Mouse (Mus musculus) kidney, embryonic 15.5 days (tissue): ENCODE measurements around the gene Pnma1. TPM values are rescaled to one million over a fixed set of nuclear protein-coding genes. Genes with fewer than 3 reads are reported as not detected.

Experiments
- ATAC-seq: fragments of 200-750 bp; cut with Nextera tagmentation; replicated peaks from 2 replicates; pipeline ENCODE4 v1.8.0; 2017; ENCODE audit warnings: moderate TSS enrichment; ENCODE audit not compliant: low FRiP score
- H3K27ac ChIP-seq: fragments of 300-500 bp; sonication (generic); 2 replicates; pipeline ENCODE4 v1.5.1; 2015; ENCODE audit warnings: mild to moderate bottlenecking, inconsistent platforms
- H3K27me3 ChIP-seq: fragments of 300-500 bp; sonication (generic); 2 replicates; pipeline ENCODE4 v1.6.1; 2015; ENCODE audit warnings: inconsistent platforms
- H3K36me3 ChIP-seq: fragments of 300-500 bp; sonication (generic); 2 replicates; pipeline ENCODE4 v1.6.1; 2015; ENCODE audit warnings: inconsistent platforms
- H3K4me1 ChIP-seq: fragments of 300-500 bp; sonication (generic); 2 replicates; pipeline ENCODE4 v1.6.1; 2015; ENCODE audit warnings: inconsistent platforms
- H3K4me2 ChIP-seq: fragments of 300-500 bp; sonication (generic); 2 replicates; pipeline ENCODE4 v1.6.1; 2015; ENCODE audit warnings: moderate library complexity, mild to moderate bottlenecking, inconsistent platforms
- H3K4me3 ChIP-seq: fragments of 300-500 bp; sonication (generic); replicated peaks from 2 replicates; pipeline ENCODE4 v1.5.1; 2015; ENCODE audit warnings: mild to moderate bottlenecking, inconsistent platforms
- H3K9ac ChIP-seq: fragments of 300-500 bp; sonication (generic); 2 replicates; pipeline ENCODE4 v1.6.1; 2015; ENCODE audit warnings: mild to moderate bottlenecking, inconsistent platforms
- H3K9me3 ChIP-seq: fragments of 300-500 bp; sonication (generic); replicated peaks from 2 replicates; pipeline ENCODE4 v1.6.1; 2016; ENCODE audit warnings: inconsistent platforms
- WGBS: fragments of 180-500 bp; shearing (Covaris S2); methylation state at CpG from one replicate; pipeline ENCODE4 v1.1.7; 2015; ENCODE audit warnings: mixed read lengths; 5-methylcytosine and 5-hydroxymethylcytosine counted together
- polyA plus RNA-seq: library from polyadenylated mRNA; unstranded; fragments of >200 nt; fragmentation: Nextera tagmentation; extraction: Ambion mirVana; gene quantifications from 2 replicates; pipeline ENCODE4 v1.2.1, GENCODE M21; 2015

Pnma1 gene
- polyA plus RNA-seq, 1 experiment from 2014 or later = 1.00 TPM

DNA sequence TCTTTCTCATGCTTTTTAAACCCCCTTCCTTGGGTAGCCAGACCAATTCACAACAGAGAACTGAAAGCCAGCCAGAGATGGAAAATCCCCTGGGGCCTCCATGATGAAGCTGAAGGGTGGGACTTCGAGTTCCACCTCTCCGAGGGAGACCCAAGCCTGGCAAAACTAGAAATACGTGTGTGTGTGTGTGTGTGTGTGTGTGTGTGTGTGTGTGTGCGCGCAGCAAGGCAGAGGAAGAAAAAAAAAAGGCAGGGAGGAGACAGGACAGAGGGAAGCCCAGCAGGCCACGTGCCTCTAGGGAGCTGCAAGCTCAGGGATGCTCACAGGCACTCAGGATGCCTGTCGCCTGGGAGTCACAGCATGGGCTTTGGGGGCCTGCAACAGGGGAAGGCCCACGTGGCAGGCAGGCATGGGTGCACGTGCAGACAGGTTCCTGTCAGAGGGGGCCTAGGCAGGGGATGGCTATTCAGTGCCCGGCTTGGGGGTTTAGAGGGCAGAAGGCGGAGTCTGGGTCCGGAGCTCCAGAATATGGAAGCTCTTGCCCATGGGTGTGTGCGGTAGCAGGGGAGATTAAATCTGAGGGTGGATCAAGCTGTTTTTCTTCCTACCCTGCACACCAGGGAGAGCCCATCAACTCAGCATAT, 28.0 kb upstream of the Pnma1 start:
- ATAC-seq = peak; percentile 10
- no peaks in the 10 kb centered on the region for H3K27me3 ChIP-seq

DNA sequence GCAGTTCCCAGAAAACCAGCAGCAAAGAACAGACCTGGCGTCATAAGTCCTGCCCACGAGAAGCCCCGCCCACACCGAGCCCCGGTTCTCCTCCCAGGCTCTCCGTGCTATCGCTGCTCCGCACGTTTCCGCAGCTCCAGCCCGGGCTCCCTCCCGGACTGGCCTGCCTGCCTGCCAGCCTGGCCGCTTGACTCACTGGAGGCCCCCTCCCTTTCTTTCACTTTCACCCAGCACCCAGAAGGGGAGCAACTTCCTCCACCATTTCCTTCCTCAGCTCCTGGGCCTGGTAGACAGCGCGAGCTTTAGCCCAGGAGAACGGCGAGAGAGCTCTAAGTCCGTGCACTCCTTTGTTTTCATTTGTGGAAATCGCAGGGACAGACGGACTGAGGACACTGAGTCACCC, 27.4 kb upstream of the Pnma1 start:
- H3K4me2 ChIP-seq = peak overlapping the region; percentile 61
- H3K9me3 ChIP-seq = no peaks in the 10 kb centered on the region
- peaks cover 75% of the 10 kb centered on the region for H3K4me1 ChIP-seq
- H3K36me3 ChIP-seq = peaks cover 37% of the 10 kb centered on the region
- H3K27me3 ChIP-seq = no peaks in the 10 kb centered on the region
- peak overlapping the region; percentile 93 for H3K27ac ChIP-seq
- peak; percentile 78 for ATAC-seq
- peak overlapping the region; percentile 42 for H3K9ac ChIP-seq
- H3K4me3 ChIP-seq = peak overlapping the region; percentile 42
- WGBS = under 1% methylated on average over 20 of the region's 20 CpGs

More for the DNA sequence above, 28.0 kb upstream of the Pnma1 start:
- Histone ChIP-seq H3K36me3 (peaks cover 31% of the 10 kb centered on the region), H3K4me2 (peak overlapping the region; percentile 61), H3K4me1 (peaks cover 81% of the 10 kb centered on the region), H3K4me3 (peak overlapping the region; percentile 42), H3K9ac (peak overlapping the region; percentile 42), H3K9me3 (no peaks in the 10 kb centered on the region), H3K27ac (peak overlapping the region; percentile 93)
- 9% methylated on average over 13 of the region's 13 CpGs for WGBS

DNA sequence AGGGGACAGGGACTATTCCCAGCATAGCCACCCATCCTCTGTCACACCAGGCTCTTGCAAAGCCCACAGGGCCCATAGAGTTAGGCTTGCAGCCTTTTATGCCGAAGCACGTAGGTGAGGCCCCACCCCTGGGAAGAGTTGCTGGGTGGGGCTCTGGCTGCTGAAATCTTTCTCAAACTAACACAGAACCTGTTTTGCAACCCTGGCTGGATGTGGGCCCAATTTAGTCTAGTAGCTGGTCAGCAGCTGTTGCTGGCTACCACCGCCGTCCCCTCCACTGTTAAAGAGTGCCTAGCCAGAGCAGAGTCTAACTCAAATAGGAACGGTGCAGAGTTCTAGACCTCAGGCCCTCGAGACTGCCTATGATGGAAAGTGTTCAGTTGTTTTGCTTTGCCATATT, 26.6 kb upstream of the Pnma1 start:
- no peaks in the 10 kb centered on the region for H3K9me3 ChIP-seq
- no peak; the same call in 1 of the 2 replicates for ATAC-seq
- H3K4me2 ChIP-seq = peak overlapping the region; percentile 61
- no peaks in the 10 kb centered on the region for H3K27me3 ChIP-seq
- peaks cover 38% of the 10 kb centered on the region for H3K36me3 ChIP-seq
- H3K4me3 ChIP-seq = peak overlapping the region; percentile 42; the same call in 1 of the 2 replicates
- WGBS = 68% methylated on average over 6 of the region's 6 CpGs
- H3K9ac ChIP-seq = peak overlapping the region; percentile 42; the same call in 1 of the 2 replicates
- H3K27ac ChIP-seq = peak overlapping the region; percentile 93
- peaks cover 68% of the 10 kb centered on the region for H3K4me1 ChIP-seq

DNA sequence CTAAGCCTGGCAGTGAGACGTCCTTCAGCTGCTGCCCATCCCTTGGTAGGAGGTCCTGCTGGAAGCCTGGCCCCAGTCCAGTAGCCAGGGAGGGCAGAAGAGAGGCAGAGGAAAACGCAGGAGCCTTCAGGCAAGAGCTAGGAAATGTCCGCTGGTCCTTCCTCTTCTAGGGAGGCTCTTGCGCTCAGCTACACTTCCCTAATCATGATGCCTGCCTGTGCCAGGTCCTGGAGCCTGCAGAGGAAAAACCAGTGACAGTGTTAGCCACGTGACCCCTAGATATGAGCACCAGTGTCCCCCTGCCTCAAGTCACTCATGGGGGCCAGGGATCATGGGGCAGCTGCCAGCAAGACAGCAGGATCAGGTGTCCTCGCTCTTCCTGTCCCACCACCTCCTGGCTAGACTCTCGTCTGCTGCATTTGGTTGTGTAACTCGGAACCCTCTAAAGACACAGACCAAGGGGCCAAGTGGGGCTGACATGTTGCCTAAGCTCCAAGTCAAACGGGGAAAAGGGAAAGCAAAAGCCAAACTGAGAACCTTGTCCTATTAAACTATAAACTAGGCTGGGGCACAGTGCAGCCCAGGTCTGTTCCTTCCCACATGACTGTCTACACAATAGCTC, 26.0 kb upstream of the Pnma1 start:
- H3K9ac ChIP-seq = no peak overlapping the region
- H3K4me1 ChIP-seq = peaks cover 63% of the 10 kb centered on the region
- H3K9me3 ChIP-seq = no peaks in the 10 kb centered on the region

DNA sequence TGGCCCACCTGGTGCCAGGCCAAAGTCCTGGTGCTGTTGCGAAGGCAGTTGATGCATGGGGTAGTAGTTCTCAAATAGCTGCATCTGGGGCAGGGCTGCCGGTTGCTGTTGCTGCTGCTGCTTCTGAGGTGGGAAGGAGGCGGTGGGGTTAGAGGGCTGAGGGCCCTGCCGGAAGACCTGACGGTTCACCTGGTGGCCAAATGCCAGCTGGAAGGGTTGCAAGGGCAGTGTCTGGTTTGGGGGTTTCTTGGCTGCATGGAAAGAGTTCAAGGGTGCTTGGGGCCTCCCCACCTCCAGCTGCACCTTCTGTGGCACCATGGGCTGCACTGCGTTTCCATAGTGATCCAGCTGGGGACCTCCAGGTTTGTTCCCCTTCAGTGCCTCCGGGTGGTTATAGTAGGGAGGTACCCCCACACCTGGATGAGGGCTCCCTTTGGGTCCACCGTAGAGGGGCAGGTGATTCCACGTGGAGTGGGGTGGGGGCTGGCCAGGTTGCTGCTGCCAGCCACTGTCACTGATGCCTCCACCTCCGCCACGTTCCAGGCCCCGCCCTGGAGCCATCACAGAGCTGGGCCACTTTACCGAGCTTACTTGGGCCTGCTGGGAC, 25.1 kb upstream of the Pnma1 start:
- no peaks in the 10 kb centered on the region for H3K27me3 ChIP-seq
- peaks cover 54% of the 10 kb centered on the region for H3K4me1 ChIP-seq
- peak overlapping the region; percentile 93 for H3K27ac ChIP-seq
- peaks cover 45% of the 10 kb centered on the region for H3K36me3 ChIP-seq
- no peak overlapping the region for H3K4me2 ChIP-seq
- H3K4me3 ChIP-seq = no peak overlapping the region
- no peak for ATAC-seq
- H3K9me3 ChIP-seq = no peaks in the 10 kb centered on the region
- no peak overlapping the region for H3K9ac ChIP-seq
- 86% methylated on average over 13 of the region's 13 CpGs for WGBS

More for the DNA sequence above, 26.0 kb upstream of the Pnma1 start:
- no peak for ATAC-seq
- no peaks in the 10 kb centered on the region for H3K27me3 ChIP-seq
- no peak overlapping the region for H3K4me3 ChIP-seq
- 61% methylated on average over 9 of the region's 9 CpGs for WGBS
- H3K27ac ChIP-seq = peak overlapping the region; percentile 93
- H3K36me3 ChIP-seq = peaks cover 42% of the 10 kb centered on the region
- 0 out of 2 replicates have a peak overlapping the region, but pooled peaks have one; percentile 61 for H3K4me2 ChIP-seq

DNA sequence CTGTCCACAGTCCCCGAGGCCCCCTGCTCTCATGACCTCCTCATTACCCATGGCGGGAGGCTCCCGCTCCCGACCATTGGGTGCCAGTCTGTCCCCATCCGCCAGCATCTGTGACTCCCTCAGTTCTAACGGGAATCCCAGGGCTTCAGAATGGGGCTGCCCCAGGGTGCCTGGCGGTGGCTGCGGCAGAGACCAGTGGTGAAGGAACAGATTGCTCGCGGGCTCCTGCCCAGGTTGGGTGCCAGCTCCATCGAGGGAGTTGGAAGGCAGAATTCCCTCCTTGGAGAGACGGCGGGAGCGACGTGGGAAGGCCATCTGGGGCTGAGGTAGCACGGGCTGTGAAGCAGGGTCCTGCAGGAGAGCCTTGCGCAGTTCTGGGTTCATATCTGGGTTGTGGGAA, 24.6 kb upstream of the Pnma1 start:
- no peaks in the 10 kb centered on the region for H3K27me3 ChIP-seq
- no peak overlapping the region for H3K9ac ChIP-seq
- peaks cover 45% of the 10 kb centered on the region for H3K36me3 ChIP-seq
- H3K9me3 ChIP-seq = no peaks in the 10 kb centered on the region
- no peak overlapping the region for H3K4me3 ChIP-seq
- H3K4me2 ChIP-seq = no peak overlapping the region
- no peak for ATAC-seq
- peaks cover 48% of the 10 kb centered on the region for H3K4me1 ChIP-seq
- 92% methylated on average over 17 of the region's 17 CpGs for WGBS
- H3K27ac ChIP-seq = no peak overlapping the region

DNA sequence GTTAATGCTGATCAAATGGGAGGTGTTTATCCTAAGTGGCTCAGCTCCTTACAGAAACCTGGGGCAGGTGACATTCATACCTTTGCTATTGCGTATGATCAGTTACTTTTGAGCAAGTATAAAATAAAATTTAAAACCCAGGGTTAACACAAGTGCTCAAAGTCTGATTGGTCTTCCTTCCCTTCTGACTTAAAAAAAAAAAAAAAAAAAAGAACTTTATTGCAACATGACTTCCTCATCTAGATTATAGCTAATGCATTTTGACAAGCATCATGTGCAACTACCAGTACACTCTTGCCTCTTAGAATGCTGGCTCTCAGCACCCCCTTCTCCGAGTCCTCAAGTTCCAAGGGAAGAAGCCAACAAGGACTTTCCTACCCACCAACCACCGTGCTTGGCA, 23.9 kb upstream of the Pnma1 start:
- H3K27ac ChIP-seq = no peak overlapping the region
- no peak overlapping the region for H3K4me3 ChIP-seq
- H3K9me3 ChIP-seq = no peaks in the 10 kb centered on the region
- no peaks in the 10 kb centered on the region for H3K27me3 ChIP-seq
- H3K9ac ChIP-seq = no peak overlapping the region
- 95% methylated on average over 3 of the region's 3 CpGs for WGBS
- peaks cover 48% of the 10 kb centered on the region for H3K36me3 ChIP-seq
- H3K4me1 ChIP-seq = peaks cover 42% of the 10 kb centered on the region
- no peak overlapping the region for H3K4me2 ChIP-seq
- no peak for ATAC-seq

DNA sequence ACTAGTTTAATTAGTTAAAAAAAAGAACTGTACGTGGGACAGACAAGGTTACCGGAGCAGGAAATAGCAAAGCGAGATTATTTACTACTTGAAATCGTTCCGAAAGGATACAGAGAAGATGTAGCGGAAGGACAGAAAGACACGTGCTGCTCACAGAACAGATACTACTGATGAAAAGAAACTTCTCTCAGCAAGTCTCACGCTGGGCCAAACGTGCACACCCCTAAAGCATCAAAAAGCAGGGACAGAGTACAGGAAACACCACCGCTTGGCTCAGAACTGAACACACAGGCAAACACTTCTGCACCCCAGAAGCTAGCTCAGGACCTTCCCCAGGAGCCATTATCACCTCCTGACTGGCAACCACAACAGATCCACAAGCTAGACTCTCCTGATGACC, 22.3 kb upstream of the Pnma1 start:
- Histone ChIP-seq H3K4me1 (peaks cover 26% of the 10 kb centered on the region), H3K4me3 (no peak overlapping the region), H3K4me2 (no peak overlapping the region), H3K27me3 (no peaks in the 10 kb centered on the region), H3K9me3 (no peaks in the 10 kb centered on the region), H3K27ac (no peak overlapping the region), H3K9ac (no peak overlapping the region), H3K36me3 (peaks cover 51% of the 10 kb centered on the region)
- ATAC-seq = no peak
- 86% methylated on average over 10 of the region's 10 CpGs for WGBS

DNA sequence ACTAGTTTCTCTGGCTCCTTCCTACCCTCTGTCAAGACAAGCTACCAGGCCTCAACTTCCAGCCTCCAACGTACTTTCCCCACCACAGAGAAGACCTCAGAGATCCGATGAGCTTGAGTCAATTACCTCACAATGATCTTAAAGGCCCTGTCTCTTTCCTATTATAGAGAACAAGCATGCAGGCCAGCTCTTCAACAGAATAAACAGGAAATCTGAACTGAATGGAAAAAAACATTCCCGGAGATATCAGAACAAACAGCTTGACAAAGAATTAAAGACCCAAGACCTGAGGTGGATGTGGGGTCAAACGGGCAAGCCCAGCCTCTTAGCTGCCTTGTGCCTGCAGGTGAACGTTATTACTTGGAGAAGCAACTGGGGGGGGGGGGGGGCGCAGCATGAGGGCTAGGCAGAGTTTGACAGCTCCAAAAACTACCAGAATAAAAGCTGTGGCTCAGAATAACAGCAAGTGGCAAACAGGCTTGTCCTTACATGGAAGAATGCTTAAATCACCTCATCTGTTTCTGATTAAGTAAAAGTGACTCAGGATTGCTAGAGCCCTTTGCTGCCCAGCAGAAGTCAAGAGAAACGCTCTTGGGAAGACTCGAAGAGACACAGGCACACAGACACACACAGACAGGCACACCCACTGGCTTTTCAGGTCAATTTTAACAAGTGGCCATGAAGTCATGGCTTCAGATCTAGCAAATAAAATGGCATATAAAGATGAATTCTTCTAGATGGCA, 17.5 kb upstream of the Pnma1 start:
- 59% methylated on average over 8 of the region's 8 CpGs for WGBS
- Histone ChIP-seq H3K27ac (no peak overlapping the region), H3K9ac (no peak overlapping the region), H3K4me2 (no peak overlapping the region), H3K27me3 (no peaks in the 10 kb centered on the region), H3K4me3 (no peak overlapping the region), H3K9me3 (no peaks in the 10 kb centered on the region), H3K4me1 (0 out of 2 replicates have a peak, but pooled peaks cover 5% of the 10 kb centered on the region), H3K36me3 (peaks cover 40% of the 10 kb centered on the region)
- no peak for ATAC-seq

DNA sequence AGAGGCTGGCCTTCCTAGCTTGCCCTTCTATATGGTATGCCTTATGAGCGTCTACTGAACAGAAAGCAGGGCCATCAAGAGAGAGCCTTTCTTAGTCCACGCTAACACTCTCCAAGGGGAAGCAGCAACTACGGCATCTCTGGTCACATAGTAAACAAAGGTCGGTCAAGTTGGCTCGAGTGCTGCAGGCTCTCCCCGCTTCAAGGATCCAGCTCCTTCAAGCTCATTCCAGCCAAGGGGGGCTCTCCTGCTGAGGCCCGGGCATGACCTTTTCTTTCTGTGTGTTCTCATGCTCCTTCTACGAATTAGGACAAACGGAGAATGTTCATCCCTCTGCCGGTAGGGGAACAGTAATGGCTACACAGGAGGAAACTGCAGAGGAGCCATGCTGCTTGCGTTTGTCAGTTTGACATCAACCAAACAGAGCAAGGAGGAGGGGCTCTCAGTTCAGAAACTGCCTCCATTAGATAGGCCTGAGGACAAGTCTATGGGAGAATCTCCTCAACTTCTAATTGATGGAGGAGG, 15.4 kb upstream of the Pnma1 start:
- WGBS = 89% methylated on average over 11 of the region's 11 CpGs
- no peak for ATAC-seq
- no peak overlapping the region for H3K27ac ChIP-seq
- peaks cover 52% of the 10 kb centered on the region for H3K36me3 ChIP-seq
- no peak overlapping the region for H3K4me3 ChIP-seq
- H3K9me3 ChIP-seq = no peaks in the 10 kb centered on the region
- no peaks in the 10 kb centered on the region for H3K27me3 ChIP-seq
- H3K4me1 ChIP-seq = 0 out of 2 replicates have a peak, but pooled peaks cover 5% of the 10 kb centered on the region
- H3K9ac ChIP-seq = no peak overlapping the region
- H3K4me2 ChIP-seq = no peak overlapping the region

DNA sequence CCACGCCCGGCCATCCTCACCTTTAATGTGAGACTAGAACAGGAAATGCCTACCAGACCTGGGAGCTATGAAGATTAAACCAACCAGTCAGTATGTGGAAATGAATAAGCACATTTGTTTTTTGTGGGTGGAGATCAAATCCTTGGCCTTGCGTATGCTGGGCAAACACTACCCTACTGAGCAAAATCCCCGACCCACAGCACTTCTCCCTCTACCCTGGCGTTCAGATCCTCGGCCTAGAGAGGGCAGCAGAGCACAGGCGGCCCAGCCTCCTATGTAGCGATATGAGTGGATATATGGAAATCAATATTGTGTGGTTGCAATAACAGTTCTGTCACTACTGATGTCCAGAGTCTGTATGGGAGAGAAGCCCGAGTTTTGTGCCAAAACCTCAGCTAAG, 14.8 kb upstream of the Pnma1 start:
- Histone ChIP-seq H3K9me3 (no peaks in the 10 kb centered on the region), H3K27me3 (no peaks in the 10 kb centered on the region), H3K4me1 (0 out of 2 replicates have a peak, but pooled peaks cover 5% of the 10 kb centered on the region), H3K9ac (no peak overlapping the region), H3K4me2 (no peak overlapping the region), H3K36me3 (peaks cover 57% of the 10 kb centered on the region), H3K27ac (no peak overlapping the region), H3K4me3 (no peak overlapping the region)
- WGBS = 90% methylated on average over 9 of the region's 9 CpGs
- ATAC-seq = no peak
